Mouse (Mus musculus) ES-E14 (cell line): ENCODE measurements around the gene Atpaf2.

Experiments
- HCFC1 ChIP-seq: IDR thresholded peaks from 2 replicates; pipeline ENCODE4 v1.6.1; 2012; ENCODE audit warnings: low read length, inconsistent platforms, borderline replicate concordance; ENCODE audit not compliant: insufficient read depth
- MAFK ChIP-seq: IDR thresholded peaks from 2 replicates; pipeline ENCODE4 v1.6.1; 2014; ENCODE audit warnings: mild to moderate bottlenecking, low read depth, low read length, inconsistent platforms; ENCODE audit not compliant: insufficient read depth
- ZC3H11A ChIP-seq: IDR thresholded peaks from 2 replicates; pipeline ENCODE4 v1.6.1; 2012; ENCODE audit warnings: low read depth, mild to moderate bottlenecking, inconsistent platforms, low read length, borderline replicate concordance
- ZNF384 ChIP-seq: IDR thresholded peaks from 2 replicates; pipeline ENCODE4 v1.6.1; 2012; ENCODE audit warnings: low read depth, low read length, inconsistent platforms

DNA sequence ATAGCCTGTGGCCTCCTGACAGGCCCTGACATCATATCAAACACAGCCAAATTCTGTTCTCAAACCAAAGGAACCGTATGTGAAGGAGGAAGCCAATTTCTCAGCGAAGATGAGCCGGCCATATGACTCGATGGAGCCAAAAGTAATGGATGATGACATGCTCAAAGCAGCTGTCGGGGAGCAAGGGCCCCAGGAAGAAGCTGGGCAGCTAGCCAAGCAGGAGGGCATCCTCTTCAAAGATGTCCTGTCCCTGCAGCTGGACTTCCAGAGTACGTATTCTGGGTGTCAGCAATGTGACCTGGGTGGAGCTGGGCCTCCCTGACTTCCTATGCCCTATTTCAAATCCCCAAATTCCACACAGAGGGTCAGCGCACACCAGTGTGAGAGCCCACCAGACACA is 59.7 kb downstream of the Atpaf2 start:
- TF ChIP-seq ZC3H11A (no peak), MAFK (no peak), ZNF384 (no peak), HCFC1 (no peak)
